Mouse (Mus musculus) spleen, adult 2 months (tissue): ENCODE measurements at regions not wholly inside any gene's neighbourhood (a gene's known extent, or its start where the extent isn't known, plus 50 kb on each side); places are given as distances from the start of the nearest gene placed in this dataset.

Experiments
- CTCF ChIP-seq: fragments of 200-500 bp; IDR thresholded peaks from 2 replicates; pipeline ENCODE4 v1.5.1; 2011; ENCODE audit warnings: mild to moderate bottlenecking, inconsistent platforms; ENCODE audit not compliant: insufficient read depth, insufficient read length, insufficient replicate concordance; ENCODE audit errors: extremely low read depth
- POLR2A ChIP-seq: fragments of 200-500 bp; IDR thresholded peaks from 2 replicates; pipeline ENCODE4 v1.6.1; 2011; ENCODE audit warnings: low read depth, low read length, inconsistent platforms

- TF ChIP-seq CTCF = no peak
- no peak for TF ChIP-seq POLR2A
Measured at GRCm38 (mm10) chr9:69621006-69621405, 139.7 kb downstream of the Foxb1 start.
